Mouse (Mus musculus): ENCODE measurements around the gene Eef1b2.

Gene Eef1b2

DNA sequence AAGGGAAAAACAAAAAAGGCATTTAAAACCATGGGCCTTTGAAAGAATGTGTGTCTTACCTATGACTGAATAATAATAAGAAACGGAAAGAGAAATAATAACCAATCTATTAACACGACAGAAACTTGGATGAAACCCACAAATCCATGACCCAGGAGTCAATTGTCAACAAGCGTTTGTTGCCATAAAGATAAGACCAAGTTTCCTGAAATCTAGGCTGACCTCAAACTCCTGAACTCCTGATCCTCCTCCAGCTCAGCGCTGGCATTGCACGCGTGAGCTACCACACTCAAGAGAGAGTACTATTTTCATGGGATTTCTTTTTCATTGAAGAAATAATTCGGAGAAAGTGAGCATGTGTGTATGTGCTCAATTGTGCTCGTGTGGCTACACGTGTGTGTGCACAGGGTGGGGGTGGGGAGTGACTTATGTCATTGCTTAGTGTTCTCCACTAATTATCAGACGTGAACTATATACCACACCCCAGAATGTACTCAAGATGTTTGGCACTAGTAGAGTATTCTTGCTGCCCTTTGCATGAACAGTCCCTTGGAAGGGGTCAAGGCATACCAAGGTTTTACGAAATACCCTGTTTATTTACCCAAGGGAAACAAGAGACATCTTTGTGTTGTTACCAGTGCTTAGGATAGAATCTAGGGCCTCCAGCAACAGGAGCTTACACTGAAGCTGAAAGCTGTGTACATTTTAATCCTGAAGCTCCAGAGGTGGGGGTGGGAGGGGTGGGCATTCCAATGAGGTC is 15.9 kb downstream of the Eef1b2 start:
- no peak for DNase-seq (ENCODE audit: low read depth, low spot score)

DNA sequence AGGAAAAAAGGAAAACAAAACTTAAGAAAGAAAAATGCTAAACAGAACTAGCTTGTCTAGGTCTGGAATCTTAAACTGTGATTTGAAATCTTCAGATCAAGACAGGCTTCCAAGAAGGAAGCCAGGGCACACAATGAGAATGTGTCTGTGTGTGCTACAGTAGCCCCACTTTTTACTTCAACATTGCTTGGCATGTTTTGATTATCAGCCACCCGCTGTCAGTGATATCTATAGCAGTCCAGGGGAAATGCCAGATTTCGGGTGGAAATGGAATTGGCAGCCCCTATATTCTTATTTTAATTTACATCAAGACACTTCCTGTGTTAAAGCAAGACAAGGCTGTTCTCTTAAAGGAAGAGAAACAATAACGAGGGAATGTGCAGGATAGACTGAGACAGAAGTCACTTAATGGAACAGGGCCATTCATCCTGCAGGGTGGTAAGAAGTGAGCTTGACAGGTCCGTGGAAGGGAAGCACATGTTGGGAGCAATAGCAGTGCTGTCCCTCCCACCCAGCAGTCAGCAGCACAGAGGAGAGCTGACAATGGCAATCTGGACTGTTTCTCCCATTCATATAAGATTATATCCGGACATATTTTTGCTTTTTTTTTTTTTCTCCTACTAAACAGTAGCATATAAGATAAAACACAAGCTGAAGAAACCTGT is 19.4 kb downstream of the Eef1b2 start:
- no peak for DNase-seq (ENCODE audit: low read depth, low spot score)

DNA sequence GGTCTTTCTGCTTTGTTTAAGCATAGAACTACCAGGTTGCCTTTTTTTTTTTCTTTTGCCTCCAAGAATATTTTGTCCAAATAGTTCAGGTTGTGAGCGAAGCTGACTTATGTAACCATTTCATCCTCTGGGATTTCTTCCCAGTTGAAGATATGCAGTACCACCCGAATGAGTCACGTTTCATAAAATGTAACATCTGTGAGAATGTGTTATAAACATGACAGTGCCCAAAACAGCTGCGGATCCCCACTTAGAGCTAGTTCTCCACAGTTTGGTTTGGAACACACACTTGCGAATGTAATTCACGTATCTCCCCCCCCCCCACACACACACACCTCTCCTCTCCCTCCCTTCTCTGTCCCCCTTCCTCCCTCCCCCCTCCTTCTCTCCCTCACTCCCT is 22.8 kb downstream of the Eef1b2 start:
- peak; percentile 49 for DNase-seq (ENCODE audit: low read depth, low spot score)

DNA sequence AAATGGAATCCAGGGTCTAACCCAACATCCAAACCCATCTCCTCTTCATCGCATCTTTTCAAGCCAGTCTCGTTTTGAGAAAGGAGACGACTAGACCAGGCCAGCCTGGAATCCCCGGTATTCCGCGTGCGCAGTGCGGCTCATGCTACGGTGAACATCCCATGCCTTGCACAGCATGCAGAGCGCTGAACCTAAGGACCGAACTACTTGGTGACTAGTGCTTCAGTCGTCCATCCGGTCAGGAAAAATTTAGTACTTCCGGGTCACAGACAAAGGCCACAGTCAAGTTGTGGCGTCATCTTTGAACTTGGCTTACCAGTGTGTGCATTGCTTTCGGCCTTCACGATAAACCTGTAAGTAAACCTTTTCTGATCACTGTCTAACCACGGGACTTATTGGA is 23.7 kb downstream of the Eef1b2 start:
- DNase-seq (ENCODE audit: low read depth, low spot score): no peak

DNA sequence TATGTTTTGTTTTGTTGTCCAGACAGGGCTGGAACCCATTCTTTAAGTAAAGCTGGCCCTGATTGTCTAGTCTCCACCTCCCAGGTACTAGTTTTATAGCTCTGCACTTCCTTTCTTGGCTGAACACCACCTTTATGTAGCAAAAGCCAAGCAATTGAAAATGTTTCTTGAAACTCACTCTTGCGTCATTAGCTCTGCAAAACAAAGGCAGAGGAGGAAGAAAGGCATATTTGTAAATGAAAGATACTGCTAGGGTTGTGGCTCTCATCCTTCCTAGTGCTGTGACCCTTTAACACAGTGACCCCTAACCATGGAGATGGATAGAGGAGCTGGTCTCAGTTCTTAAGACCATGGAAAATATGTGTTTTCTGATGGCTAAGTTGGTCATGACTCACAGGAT is 25.0 kb downstream of the Eef1b2 start:
- no peak for DNase-seq (ENCODE audit: low read depth, low spot score)

DNA sequence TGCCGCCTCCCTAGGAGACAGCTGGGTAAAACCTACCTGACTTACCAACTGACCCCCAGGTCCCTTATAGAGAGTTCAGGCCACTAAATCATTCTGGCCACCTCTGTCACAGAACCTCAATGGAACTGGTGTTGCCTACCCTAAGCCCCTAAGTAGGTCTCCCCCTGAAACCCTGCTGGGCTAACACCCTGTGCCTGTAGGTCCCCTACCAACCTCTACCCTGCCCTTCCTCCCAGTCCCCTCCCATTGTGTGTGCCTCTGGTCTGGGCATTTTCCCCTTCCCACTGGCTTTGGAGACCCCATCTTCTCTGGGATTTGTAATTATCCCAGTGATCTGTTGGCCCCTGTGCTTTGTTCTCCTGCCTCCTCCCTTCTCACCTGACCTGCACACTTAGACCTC is 26.8 kb downstream of the Eef1b2 start:
- no peak for DNase-seq (ENCODE audit: low read depth, low spot score)

DNA sequence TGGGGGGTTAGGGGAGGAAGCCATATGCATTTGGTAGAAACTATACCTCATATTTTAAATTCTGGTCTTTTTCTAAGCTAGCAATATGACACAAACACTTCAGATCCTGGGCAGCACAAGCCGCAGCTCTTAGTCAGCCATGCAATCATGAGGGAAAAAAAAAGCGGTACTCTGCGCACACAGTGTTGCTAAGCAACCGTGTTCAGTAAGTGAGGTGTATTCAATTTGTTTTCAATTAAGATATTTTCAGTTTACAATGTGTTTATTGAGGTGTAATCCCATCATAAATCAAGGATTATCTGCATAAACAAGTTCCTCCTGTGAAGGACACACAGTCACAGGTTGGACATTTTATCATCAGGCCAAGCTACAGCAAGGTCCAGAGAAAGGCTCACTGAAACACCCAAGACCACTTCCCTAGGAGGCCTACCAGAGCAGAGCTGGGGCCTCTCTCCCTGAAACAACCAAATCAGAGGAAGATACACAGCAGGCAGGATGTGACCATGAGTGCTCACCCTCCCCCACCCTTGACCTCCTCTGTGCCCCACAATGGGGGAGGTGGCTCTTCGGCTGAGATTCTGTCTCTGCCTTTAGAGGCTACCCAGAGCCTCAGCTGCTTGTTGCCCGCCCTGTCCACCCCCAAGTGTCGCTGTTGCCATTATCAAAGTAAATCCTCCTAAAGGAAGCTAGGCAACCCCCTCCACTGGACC is 27.5 kb downstream of the Eef1b2 start:
- DNase-seq (ENCODE audit: low read depth, low spot score): peak; percentile 83

DNA sequence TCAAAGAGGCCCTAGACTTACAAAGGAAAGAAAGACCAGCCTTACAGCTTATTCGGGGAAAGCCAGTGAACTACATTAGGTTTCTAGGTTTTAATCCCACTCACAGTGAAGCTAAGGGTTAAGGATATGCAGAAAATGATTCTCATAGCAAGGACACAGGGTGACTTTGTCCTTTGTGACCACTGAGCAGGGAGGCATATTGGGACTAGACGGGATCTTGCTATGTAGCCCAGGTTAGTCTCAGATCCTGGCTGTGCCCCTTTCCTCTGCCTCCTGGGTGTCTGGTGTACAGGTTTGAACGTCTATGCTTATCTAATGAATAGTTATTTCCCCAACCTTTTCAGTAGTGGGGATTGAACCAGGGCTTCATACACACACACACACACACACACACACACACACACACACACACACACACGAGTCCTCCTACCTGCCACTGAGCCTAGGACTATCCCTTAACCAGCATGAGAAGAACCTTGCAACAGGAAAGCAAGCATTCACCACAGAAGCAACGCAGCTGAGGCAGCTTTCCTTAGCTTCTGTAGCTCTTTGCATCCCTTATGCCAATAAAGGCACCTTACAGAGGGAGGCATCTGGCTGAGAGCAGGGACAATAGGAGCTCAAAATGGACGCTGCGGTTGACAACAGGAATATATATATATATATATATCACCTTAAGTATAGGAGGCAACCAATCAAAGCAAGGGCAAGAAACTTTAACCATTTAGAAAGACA is 28.2 kb downstream of the Eef1b2 start:
- no peak for DNase-seq (ENCODE audit: low read depth, low spot score)

DNA sequence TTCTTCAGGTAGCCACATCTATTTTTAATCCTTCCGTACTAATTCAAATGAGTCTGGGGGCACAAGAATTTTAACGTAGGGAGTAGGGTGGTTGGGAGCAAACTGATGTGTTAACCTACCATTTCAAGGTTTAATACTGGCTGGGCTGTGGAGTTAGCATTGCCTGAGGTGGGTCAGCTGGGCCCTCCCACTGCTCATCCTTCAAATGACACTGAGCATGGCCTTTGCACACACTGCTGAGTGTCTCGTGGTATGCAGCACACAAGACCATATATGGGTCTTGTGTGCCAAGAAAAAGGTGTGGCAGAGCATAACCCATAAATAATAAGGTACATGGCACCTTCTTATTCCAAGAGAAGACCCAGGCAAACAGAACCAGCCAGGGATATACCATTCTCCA is 31.0 kb downstream of the Eef1b2 start:
- DNase-seq (ENCODE audit: low read depth, low spot score): no peak

DNA sequence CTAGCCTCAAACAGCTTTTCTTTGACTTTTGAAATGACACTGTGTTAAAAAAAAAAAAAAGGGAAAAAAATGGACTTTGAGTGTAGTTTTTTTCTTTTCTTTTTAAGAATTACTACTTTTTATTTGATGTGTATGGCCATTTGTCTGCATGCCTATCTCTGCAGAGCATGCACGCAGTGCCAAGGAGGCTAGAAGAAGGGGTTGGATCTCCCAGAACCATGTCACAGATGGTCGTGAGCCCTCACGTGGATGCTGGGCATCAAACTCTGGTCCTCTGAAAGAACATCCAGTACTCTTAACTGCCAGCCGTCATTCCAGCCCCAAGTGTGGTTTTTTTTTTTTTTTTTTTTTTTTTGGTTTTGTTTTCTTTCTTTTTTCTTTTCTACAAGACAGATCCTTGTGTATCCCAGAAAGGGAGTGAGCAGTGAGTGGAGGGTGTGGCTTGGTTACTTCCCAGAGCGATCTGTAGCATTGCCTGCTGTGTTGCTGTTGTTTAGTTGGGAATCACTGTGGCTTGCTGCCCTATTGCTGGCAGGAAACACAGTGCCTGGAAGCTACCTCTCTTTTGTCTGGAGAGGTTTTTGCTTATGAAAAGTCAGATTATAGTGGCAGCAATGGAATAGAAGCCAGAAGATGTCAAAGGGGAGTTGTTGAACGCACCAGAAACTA is 33.4 kb downstream of the Eef1b2 start:
- no peak for DNase-seq (ENCODE audit: low read depth, low spot score)

DNA sequence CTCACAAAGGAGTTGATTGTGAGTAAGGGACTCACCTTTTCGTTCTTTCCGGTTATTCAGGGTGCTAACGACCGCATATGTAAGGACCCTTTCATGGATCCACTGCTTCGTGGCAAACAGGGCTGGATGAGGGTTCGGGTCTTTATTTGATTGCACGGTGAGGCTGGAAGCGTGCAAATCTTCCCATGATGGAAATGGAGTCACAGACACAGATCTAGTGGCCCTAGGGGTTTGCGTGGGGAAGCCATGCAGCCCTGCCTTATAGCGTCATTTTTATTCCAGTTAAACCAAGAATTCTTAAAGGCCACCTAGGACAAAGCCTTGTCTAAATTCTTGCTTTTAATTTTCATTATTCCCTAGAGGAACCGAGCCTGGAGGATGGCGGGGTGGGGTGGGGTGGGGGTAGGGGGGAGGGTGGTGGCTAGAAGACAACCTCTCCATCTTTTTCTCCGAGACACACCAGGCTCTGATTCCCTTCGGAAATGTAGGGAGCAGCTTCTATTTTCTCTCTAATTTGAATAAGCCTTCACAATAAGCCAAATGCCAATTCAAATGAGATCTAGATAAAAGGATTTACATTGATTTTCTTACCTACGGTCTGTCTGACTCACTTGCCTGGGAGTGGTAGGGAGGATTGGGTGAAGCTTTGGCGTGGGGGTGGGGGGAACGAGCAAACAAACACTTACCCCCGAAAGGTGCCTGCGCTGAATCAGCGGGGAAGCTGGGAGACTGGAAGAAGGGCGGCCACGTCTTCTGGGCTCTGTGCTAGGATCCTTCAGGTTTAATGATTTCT is 37.0 kb downstream of the Eef1b2 start:
- peak; percentile 53 for DNase-seq (ENCODE audit: low read depth, low spot score)

DNA sequence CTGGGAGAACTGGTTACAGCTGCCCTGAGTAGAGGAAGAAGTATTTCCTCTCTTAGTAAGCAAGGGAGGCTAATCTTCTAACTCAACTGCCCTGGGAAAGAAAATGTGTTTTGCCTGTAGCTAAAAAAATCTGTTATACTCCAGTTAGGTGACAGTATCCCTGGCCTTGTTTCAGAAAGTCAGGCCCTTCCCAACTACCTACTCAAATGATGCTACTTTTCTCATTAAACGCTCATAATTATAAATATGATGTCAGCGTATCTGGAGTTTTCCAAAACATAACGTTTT is 37.6 kb downstream of the Eef1b2 start, which contains the start of gene Gpr1:
Gene Gpr1 (minus strand): TSS at position 273 of the 288 bp plus-strand sequence.
- DNase-seq (ENCODE audit: low read depth, low spot score): no peak

DNA sequence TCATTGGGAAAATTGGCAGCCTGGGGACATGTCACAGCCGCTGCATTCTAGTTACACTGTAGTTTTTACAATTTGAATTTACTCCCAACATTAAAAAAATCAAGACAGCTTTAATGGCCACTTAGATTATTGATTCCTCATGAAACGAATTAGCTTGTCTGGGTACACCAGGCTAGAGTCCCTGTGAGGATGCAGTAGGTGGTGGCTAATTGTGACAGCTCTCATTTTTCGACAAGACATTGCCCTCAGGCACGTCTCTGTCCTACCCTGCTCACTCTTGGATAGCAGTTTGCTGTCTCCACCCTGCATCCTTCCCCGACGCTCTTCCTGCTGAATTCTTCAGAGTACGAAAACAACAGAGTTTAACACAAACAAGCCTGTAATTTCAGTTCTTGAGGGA is 38.0 kb downstream of the Eef1b2 start:
- DNase-seq (ENCODE audit: low read depth, low spot score): no peak

DNA sequence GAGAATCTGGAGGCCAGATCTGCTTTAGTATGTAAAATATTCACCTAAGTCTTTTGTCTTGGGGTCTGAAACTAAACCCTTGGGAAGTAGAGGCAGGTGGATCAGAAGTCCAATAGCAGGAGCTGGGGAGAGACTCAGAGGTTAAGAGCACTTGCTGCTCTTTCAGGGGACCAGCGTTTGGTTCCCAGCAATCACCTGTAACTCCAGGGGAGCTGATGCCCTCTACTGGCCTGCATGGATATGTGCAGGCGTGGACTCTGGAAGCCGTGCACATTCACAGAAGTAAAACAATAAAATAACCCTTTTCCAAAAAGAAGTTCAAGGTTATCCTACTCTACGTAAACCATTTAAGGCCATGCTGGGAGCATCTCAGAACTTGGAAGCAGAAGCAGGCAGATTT is 42.7 kb downstream of the Eef1b2 start:
- no peak for DNase-seq (ENCODE audit: low read depth, low spot score)

DNA sequence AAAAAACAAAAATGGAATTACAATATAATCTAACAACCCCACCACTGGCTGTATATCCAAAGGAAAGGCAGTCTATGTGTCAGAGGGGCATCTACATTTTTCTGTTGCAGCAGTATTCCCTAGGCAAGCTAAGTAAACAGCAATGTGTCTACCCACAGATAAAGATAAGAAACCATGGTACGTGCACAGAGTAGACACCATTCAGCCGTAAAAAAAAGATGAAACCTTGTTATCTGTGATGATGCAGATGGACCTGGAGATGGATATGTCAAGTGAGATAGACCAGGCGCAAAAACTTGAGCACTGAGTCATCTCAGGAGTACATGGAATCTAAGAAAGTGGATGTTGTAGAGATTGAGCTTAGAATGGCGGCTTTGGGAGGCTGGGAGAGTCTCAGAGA is 48.4 kb downstream of the Eef1b2 start:
- DNase-seq (ENCODE audit: low read depth, low spot score): no peak

DNA sequence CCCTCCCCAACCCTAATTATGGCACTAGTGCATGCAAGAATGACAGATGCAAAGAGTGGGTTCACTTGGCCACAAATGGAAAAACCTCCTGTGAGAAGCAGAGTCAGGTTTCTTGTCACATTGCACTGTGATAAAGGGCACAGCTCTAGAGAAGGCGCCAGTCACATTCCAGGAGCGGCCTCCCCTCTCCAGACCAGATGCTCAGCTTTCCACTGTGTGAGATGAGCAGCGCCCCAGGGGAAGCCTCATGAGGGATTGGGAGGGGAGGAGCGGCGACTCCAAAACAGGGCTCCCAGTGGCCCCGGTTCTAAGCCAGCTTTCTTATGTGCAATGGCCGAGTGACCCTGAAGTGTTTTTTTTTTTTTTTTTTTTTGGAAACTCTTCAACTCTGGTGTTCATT is 49.3 kb downstream of the Eef1b2 start:
- no peak for DNase-seq (ENCODE audit: low read depth, low spot score)

DNA sequence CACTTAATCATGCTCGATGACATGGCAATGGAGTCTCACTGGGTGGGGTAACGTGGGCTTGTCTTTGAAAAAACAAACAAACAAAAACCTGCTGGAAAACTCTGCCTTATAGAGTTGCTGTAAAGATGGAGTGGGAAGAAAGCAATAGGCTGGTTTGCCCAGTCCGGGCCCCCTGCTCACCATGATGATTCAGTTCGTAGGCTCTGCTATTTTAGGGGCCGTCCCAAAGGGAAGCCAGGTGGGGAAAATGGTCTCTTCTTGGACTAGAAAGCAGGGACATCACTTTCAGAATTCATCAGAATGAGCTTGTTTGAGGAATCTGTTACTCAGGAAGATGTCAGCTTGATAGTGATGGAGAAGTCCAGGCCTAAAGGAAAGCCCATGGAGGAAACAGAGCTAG is 50.6 kb downstream of the Eef1b2 start:
- DNase-seq (ENCODE audit: low read depth, low spot score): no peak

Data from brain, adult 2 months (tissue).